Mouse (Mus musculus) G1E (cell line): Measurements from ENCODE around the gene Hivep3.

ENCODE experiments used
- CTCF ChIP-seq: IDR thresholded peaks from 2 replicates; pipeline ENCODE4 v1.5.1; 2012; ENCODE audit warnings: low read depth, low read length, inconsistent platforms, mixed read lengths
- GATA1 ChIP-seq: IDR thresholded peaks from 2 replicates; pipeline ENCODE4 v1.6.1; 2012; ENCODE audit warnings: borderline replicate concordance, low read length, inconsistent platforms, mixed read lengths
- GATA2 ChIP-seq: IDR thresholded peaks from 2 replicates; pipeline ENCODE4 v1.6.1; 2012; ENCODE audit warnings: low read depth, low read length, inconsistent platforms, borderline replicate concordance
- POLR2AphosphoS5 ChIP-seq: IDR thresholded peaks from 2 replicates; pipeline ENCODE4 v1.6.1; 2012; ENCODE audit warnings: low read depth, low read length, inconsistent platforms; ENCODE audit not compliant: insufficient replicate concordance
- TAL1 ChIP-seq: conservative IDR thresholded peaks from 2 replicates; pipeline ENCODE4 v1.6.1; 2012; ENCODE audit warnings: low read depth, low read length, inconsistent platforms, mixed read lengths

DNA sequence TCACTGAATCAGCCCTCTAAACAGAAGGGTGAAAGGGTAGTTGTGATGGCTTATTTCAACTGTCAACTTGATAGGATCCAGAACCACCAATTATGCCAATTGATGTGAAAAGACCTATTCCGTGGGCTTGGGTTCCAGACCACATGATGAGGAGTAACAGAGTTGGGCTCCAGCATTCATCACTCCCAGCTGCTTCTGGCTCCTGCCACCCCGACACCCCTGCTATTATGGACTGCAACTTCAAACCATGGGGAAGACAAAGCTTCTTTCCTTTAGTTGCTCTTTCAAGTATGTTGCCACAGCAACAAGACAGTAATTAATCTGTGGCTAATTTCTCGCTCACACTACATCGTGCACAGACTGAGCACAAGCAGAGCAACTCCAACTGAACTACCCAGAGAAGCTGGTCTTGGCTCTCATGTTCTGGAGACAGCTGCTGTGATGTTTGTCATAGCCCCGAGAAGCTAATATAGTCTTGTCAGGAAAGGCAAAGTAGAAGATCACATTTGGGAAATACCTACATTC, 159.7 kb downstream of the Hivep3 start:
- TF ChIP-seq CTCF (no peak), TAL1 (no peak), GATA1 (no peak), POLR2AphosphoS5 (no peak), GATA2 (no peak)
